Mouse (Mus musculus) T-helper 17 cell (primary cell): Measurements from ENCODE around the gene Gm14296.
"Not testable (repeated sequence)": the region's sequence is repeated elsewhere in the genome, so short reads cannot be mapped to it uniquely, and the experiment has no call there.

ENCODE experiments used
- in situ Hi-C, 2 experiments: fragments of 300-600 bp; cut with MboI, MseI; formaldehyde crosslinking; loops; 1 replicate in 1 of 2; 2 replicates in 1 of 2; pipeline ENCODE4 v1.15.1; 2025; ENCODE audit warnings: high pct_unique_total_duplicates in 2 of 2

The Gm14296 gene

GRCm38 (mm10) chr2:176927709-176928108, at the start of gene Gm14296:
Gene Gm14296, minus strand, starts transcription at chr2:176927809.
- in situ Hi-C loops: not testable (repeated sequence)

GRCm38 (mm10) chr2:176905464-176905863, 22.1 kb downstream of the Gm14296 start:
- in situ Hi-C loops: not testable (repeated sequence)
